Mouse (Mus musculus) c-Kit-negative CD71-positive TER-119-positive erythroid progenitor cells, embryonic 14.5 days (primary cell): ENCODE results near the gene Olfr1104.

Experiments used
- DNase-seq: peaks from one replicate; pipeline ENCODE4 v3.0.0-alpha.2; 2013; ENCODE audit warnings: low read depth, low spot score

Gene Olfr1104

GRCm38 (mm10) chr2:87026980-87027379 is at the start of gene Olfr1104:
Gene Olfr1104, minus strand, starts transcription at chr2:87027080.
- DNase-seq: no peak

GRCm38 (mm10) chr2:87075717-87076116 is 48.8 kb upstream of the Olfr1104 start, which contains the start of gene Olfr1107:
Gene Olfr1107, minus strand, starts transcription at chr2:87075817.
- DNase-seq: no peak

- DNase-seq: no peak
Measured at GRCm38 (mm10) chr2:87052173-87052572, 25.3 kb upstream of the Olfr1104 start, which contains the start of gene Olfr1106. Gene Olfr1106, minus strand, starts transcription at chr2:87052273.

- DNase-seq: no peak
Measured at GRCm38 (mm10) chr2:87036431-87036830, 9.6 kb upstream of the Olfr1104 start, which contains the start of gene Olfr1105. Gene Olfr1105, minus strand, starts transcription at chr2:87036531.

- no peak for DNase-seq
Measured at GRCm38 (mm10) chr2:86998098-86998497, 28.8 kb downstream of the Olfr1104 start, which contains the start of gene Olfr1102. Gene Olfr1102, plus strand, starts transcription at chr2:86998398.

GRCm38 (mm10) chr2:86991121-86991520 is 35.8 kb downstream of the Olfr1104 start, which contains the start of gene Olfr1101:
Gene Olfr1101, minus strand, starts transcription at chr2:86991221.
- DNase-seq: no peak

- no peak for DNase-seq
Measured at GRCm38 (mm10) chr2:86979854-86980253, 47.0 kb downstream of the Olfr1104 start, which contains the start of gene Olfr1100. Gene Olfr1100, minus strand, starts transcription at chr2:86979954.
